Mouse (Mus musculus): ENCODE measurements at regions not wholly inside any gene's neighbourhood (a gene's known extent, or its start where the extent isn't known, plus 50 kb on each side); places are given as distances from the start of the nearest gene placed in this dataset.

DNA sequence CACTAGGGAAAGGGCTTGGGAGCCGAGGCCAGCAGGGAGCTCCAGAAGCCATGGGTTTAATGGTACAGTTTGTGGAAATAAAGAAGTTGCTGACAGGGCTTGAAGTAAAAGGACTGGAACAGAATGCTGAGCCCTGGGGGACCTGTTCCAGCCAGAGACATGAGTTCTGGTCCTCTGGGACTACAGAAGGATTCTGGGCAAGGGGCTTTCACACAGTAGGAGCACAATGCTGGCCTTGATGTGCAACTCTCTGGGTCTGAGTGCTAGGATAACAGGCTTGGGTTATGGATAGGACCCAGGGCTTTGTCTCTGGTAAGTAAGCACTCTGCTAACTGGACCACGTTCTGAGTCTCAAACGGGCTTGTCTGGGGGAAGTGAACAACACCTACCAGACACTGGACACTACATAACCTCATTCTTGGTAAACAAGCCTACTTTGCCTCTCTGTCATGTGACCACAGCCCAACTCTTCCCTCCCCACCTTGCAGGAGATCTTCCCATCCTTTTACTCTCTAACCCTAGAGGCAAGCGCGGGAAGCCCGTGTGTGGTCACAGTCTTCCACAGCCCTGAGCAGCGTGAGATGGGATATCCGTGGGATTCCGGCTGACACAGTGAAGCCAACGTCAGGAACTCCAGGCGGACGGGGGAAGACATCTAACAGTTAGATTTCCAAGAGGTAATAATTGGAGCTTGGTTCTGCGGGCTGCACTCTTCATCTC lies 116.3 kb downstream of the 2410131K14Rik start:
- 70% methylated on average over 13 of the region's 13 CpGs for WGBS
- Histone ChIP-seq H3K4me2 (ENCODE audit: low read depth, low read length) (no peak overlapping the region), H3K27me3 (ENCODE audit: control insufficient read depth, insufficient read depth, low read length) (0 out of 2 replicates have a peak, but pooled peaks cover 2% of the 10 kb centered on the region), H3K4me1 (ENCODE audit: control insufficient read depth, insufficient read depth) (no peaks in the 10 kb centered on the region), H3K4me3 (ENCODE audit: low read depth, low read length) (no peak overlapping the region), H3K9ac (replicated peaks; ENCODE audit: low read depth, low read length) (no peak overlapping the region), H3K36me3 (replicated peaks; ENCODE audit: control insufficient read depth, insufficient read depth, low read length) (no peaks in the 10 kb centered on the region), H3K27ac (ENCODE audit: low read depth) (no peak overlapping the region), H3K9me3 (replicated peaks; ENCODE audit: control insufficient read depth, low read length) (no peaks in the 10 kb centered on the region)
- TF ChIP-seq CTCF (IDR thresholded peaks at IDR 0.05; ENCODE audit: low read depth): no peak
- no peak for TF ChIP-seq EP300 (IDR thresholded peaks at IDR 0.05; ENCODE audit: low read depth)
- DNase-seq (ENCODE audit: low spot score) (no peak), ATAC-seq (ENCODE audit: insufficient read depth, low read depth) (no peak)

DNA sequence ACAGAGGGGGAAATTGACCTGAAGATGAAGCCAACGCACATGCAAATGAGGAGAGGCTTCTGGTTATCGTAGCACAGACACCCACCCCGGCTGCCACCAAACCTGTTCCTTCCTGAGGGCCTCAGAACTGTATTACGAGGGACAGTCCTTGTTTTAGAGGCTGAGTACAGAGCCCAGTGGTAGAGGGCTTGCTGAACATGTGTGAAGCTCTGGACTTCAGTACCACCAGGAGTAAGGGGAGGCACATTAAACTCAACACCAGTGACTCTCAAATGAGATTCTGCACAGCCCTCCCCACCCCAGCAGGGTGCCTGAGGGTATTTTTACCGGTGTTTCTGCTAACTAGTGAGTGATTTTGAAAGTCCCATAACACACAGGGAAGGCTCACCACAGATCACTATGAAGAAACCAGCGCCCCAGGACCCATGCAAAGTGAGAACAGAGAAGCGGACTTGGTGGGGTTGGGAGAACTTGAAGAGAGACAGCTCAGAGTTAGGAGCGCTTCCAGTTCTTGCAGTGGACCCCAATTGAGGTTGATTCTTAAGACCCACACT lies 116.9 kb downstream of the 2410131K14Rik start:
- H3K36me3 ChIP-seq (replicated peaks; ENCODE audit: control insufficient read depth, insufficient read depth, low read length): no peaks in the 10 kb centered on the region
- no peak overlapping the region for H3K27ac ChIP-seq (ENCODE audit: low read depth)
- H3K27me3 ChIP-seq (ENCODE audit: control insufficient read depth, insufficient read depth, low read length): 0 out of 2 replicates have a peak, but pooled peaks cover 2% of the 10 kb centered on the region
- DNase-seq (ENCODE audit: low spot score) (no peak), ATAC-seq (ENCODE audit: insufficient read depth, low read depth) (no peak)
- H3K4me3 ChIP-seq (ENCODE audit: low read depth, low read length): no peak overlapping the region
- no peak overlapping the region for H3K4me2 ChIP-seq (ENCODE audit: low read depth, low read length)
- no peaks in the 10 kb centered on the region for H3K9me3 ChIP-seq (replicated peaks; ENCODE audit: control insufficient read depth, low read length)
- TF ChIP-seq EP300 (IDR thresholded peaks at IDR 0.05; ENCODE audit: low read depth) (no peak), CTCF (IDR thresholded peaks at IDR 0.05; ENCODE audit: low read depth) (no peak)
- 69% methylated on average over 8 of the region's 8 CpGs for WGBS
- no peak overlapping the region for H3K9ac ChIP-seq (replicated peaks; ENCODE audit: low read depth, low read length)
- H3K4me1 ChIP-seq (ENCODE audit: control insufficient read depth, insufficient read depth): peaks cover 6% of the 10 kb centered on the region; the same call in 1 of the 2 replicates

DNA sequence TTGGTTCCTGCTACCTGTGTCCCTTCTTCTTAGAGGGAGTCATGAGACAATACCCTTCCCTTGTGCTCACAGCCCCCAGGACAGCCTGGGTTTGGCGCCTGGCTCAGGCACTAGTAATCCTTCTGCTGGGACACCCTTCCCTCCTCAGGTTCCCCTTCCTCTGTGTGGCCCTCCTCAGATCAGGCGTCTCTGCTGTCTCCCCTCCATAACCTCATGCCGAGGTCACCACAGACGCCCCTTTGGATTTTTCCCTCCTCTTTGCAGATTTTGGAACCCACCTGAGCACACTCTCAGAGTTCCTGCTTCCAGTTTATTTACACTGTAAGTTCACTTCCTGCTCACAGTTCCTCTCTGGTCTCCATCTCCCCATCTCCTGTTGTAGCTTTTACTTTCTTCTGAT lies 117.7 kb downstream of the 2410131K14Rik start:
- Histone ChIP-seq H3K9me3 (replicated peaks; ENCODE audit: control insufficient read depth, low read length) (no peaks in the 10 kb centered on the region), H3K36me3 (replicated peaks; ENCODE audit: control insufficient read depth, insufficient read depth, low read length) (no peaks in the 10 kb centered on the region), H3K27me3 (ENCODE audit: control insufficient read depth, insufficient read depth, low read length) (0 out of 2 replicates have a peak, but pooled peaks cover 2% of the 10 kb centered on the region), H3K4me3 (ENCODE audit: low read depth, low read length) (no peak overlapping the region), H3K4me2 (ENCODE audit: low read depth, low read length) (no peak overlapping the region), H3K4me1 (ENCODE audit: control insufficient read depth, insufficient read depth) (peaks cover 6% of the 10 kb centered on the region; the same call in 1 of the 2 replicates), H3K27ac (ENCODE audit: low read depth) (no peak overlapping the region), H3K9ac (replicated peaks; ENCODE audit: low read depth, low read length) (no peak overlapping the region)
- 65% methylated on average over 4 of the region's 4 CpGs for WGBS
- DNase-seq (ENCODE audit: low spot score) (no peak), ATAC-seq (ENCODE audit: insufficient read depth, low read depth) (no peak)
- TF ChIP-seq EP300 (IDR thresholded peaks at IDR 0.05; ENCODE audit: low read depth): no peak
- no peak for TF ChIP-seq CTCF (IDR thresholded peaks at IDR 0.05; ENCODE audit: low read depth)

DNA sequence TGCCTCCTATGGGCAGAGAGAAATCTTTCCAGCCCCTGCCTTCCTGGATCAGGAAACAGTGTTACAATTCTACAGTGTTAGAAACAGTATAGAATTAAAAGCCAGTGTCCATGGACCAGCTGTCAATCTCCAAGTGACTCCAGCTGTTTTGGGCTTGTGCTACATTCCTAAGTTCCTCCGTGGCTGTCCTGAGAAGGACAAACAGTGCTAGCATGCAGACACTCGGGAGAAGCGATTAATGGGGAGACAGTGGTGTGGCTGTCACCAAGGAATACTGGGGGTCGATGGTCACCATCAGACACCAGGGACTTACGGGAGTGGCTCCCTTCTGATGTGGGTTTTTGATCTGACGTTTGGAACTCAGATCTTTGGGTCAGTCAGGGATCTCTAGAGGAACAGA lies 118.1 kb downstream of the 2410131K14Rik start:
- H3K4me3 ChIP-seq (ENCODE audit: low read depth, low read length): no peak overlapping the region
- DNase-seq (ENCODE audit: low spot score) (no peak), ATAC-seq (ENCODE audit: insufficient read depth, low read depth) (no peak)
- no peaks in the 10 kb centered on the region for H3K36me3 ChIP-seq (replicated peaks; ENCODE audit: control insufficient read depth, insufficient read depth, low read length)
- no peaks in the 10 kb centered on the region for H3K9me3 ChIP-seq (replicated peaks; ENCODE audit: control insufficient read depth, low read length)
- no peak overlapping the region for H3K4me2 ChIP-seq (ENCODE audit: low read depth, low read length)
- H3K9ac ChIP-seq (replicated peaks; ENCODE audit: low read depth, low read length): no peak overlapping the region
- 0 out of 2 replicates have a peak, but pooled peaks cover 2% of the 10 kb centered on the region for H3K27me3 ChIP-seq (ENCODE audit: control insufficient read depth, insufficient read depth, low read length)
- 55% methylated on average over 6 of the region's 6 CpGs for WGBS
- peaks cover 6% of the 10 kb centered on the region; the same call in 1 of the 2 replicates for H3K4me1 ChIP-seq (ENCODE audit: control insufficient read depth, insufficient read depth)
- no peak overlapping the region for H3K27ac ChIP-seq (ENCODE audit: low read depth)
- no peak for TF ChIP-seq EP300 (IDR thresholded peaks at IDR 0.05; ENCODE audit: low read depth)
- TF ChIP-seq CTCF (IDR thresholded peaks at IDR 0.05; ENCODE audit: low read depth): no peak

- H3K4me3 ChIP-seq (ENCODE audit: low read depth, low read length): no peak overlapping the region
- DNase-seq (ENCODE audit: low spot score): no peak
- no peaks in the 10 kb centered on the region for H3K36me3 ChIP-seq (replicated peaks; ENCODE audit: control insufficient read depth, insufficient read depth, low read length)
- no peak for ATAC-seq (ENCODE audit: insufficient read depth, low read depth)
- 84% methylated on average over 4 of the region's 4 CpGs for WGBS
- H3K4me1 ChIP-seq (ENCODE audit: control insufficient read depth, insufficient read depth): peaks cover 6% of the 10 kb centered on the region; the same call in 1 of the 2 replicates
- 0 out of 2 replicates have a peak, but pooled peaks cover 2% of the 10 kb centered on the region for H3K27me3 ChIP-seq (ENCODE audit: control insufficient read depth, insufficient read depth, low read length)
- no peak overlapping the region for H3K4me2 ChIP-seq (ENCODE audit: low read depth, low read length)
- no peaks in the 10 kb centered on the region for H3K9me3 ChIP-seq (replicated peaks; ENCODE audit: control insufficient read depth, low read length)
- TF ChIP-seq CTCF (IDR thresholded peaks at IDR 0.05; ENCODE audit: low read depth) (no peak), EP300 (IDR thresholded peaks at IDR 0.05; ENCODE audit: low read depth) (no peak)
- H3K9ac ChIP-seq (replicated peaks; ENCODE audit: low read depth, low read length): no peak overlapping the region
- H3K27ac ChIP-seq (ENCODE audit: low read depth): no peak overlapping the region
Measured at GRCm38 (mm10) chr5:118364646-118365045, 119.6 kb downstream of the 2410131K14Rik start.
